Mouse (Mus musculus): ENCODE results near the gene Samd14.

Gene Samd14

DNA sequence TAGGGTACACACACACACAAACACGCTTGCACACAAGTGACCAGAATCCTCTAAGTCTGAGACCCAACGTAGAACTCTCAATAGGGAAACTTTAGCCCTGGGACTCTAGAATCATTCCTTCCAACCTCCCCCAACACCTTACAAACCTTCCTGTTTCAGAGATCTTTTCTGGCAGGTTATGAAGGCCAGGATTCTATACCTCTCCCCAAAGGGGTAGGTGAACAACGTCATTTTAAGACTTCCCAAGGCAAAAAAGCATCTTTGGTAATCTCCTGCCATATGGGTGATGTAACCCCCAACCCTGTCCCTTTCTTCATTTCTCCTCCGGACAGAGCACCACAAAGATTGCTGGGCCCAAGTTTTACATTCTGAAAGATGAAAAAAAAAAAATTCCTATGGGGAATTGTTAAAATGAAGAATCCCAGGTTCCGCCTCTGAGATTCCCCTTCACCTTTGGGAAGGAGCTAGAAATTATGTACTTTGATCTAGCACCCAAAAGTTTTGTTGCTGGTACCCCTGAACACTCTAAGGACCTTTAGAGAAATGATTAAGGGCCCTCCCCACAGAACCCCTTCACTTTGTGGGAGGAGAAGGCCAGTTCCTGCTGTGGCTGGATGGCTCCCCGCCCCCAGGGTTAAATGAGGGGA, 19.5 kb upstream of the Samd14 start:
- no peak for DNase-seq (ENCODE audit: low read depth)

DNA sequence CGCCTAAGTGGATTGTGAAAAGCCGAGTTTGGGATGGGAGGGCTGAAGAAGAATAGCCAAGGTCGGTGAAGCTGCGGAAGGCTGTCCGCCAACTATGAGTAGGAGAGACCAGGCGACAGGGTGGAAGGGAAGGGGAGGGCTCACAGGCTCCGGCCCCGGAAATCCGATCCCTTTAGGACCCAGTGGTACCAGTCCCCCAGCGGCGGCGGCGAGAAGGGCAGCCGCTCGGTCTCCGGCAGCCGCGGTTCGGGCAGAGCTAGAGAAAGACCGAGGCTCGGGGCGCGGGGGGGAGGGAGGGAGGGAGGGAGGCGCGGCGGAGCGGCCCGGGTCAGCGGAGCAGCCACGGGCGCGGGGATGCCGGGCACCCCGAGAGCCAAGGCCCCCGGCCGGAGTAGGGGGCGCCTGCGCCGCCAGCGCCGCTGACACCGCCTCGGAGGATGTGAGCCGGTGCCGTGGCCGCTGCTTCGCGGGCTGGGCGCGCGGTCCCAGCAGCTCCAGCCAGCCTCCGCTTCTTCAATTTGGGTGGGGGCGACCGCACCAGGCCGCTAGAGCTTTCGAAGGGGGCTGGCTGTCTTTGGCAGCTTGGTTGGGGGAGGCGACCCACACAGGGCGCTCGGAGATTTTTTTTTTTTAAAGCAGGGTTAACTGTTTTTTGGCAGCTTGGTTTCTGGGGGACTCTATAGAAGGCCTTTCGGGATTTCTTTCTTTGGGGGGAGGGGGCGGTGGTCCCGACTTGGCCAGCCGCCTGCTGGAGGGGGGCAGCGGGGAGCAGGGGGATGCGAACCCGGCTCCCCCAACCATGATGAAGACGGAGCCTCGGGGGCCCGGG, 18.7 kb upstream of the Samd14 start, which contains the start of gene Ppp1r9b:
Gene Ppp1r9b (plus strand): TSS at position 287 of the 829 bp plus-strand sequence.
- peak; percentile 85 for DNase-seq (ENCODE audit: low read depth)

DNA sequence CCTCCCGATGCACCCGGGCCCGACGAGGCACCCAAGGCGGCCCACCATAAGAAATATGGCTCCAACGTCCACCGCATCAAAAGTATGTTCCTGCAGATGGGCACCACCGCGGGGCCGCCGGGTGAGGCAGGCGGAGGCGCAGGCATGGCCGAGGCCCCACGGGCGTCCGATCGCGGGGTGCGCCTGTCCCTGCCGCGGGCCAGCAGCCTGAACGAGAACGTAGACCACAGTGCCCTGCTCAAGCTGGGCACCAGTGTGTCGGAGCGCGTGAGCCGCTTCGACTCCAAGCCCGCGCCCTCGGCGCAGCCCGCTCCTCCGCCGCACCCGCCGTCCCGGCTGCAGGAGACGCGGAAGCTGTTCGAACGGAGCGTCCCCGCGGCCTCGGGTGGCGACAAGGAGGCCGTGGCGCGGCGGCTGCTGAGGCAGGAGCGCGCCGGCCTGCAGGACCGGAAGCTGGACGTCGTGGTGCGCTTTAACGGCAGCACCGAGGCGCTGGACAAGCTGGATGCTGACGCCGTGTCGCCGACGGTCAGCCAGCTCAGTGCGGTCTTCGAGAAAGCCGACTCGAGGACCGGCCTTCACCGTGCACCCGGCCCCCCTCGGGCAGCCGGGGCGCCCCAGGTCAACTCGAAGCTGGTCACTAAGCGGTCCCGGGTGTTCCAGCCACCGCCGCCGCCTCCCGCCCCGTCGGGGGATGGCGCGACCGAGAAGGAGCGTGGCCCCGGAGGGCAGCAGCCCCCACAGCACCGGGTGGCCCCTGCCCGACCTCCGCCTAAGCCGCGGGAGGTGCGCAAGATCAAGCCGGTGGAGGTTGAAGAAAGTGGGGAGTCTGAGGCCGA, 17.8 kb upstream of the Samd14 start:
- no peak for DNase-seq (ENCODE audit: low read depth)

DNA sequence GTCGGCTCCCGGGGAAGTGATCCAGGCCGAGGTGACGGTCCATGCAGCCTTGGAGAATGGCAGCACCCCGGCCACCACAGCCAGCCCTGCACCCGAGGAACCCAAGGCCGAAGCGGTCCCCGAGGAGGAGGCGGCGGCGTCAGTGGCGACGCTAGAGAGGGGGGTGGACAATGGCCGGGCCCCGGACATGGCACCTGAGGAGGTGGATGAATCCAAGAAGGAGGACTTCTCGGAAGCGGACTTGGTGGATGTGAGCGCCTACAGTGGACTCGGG, 17.3 kb upstream of the Samd14 start:
- no peak for DNase-seq (ENCODE audit: low read depth)

DNA sequence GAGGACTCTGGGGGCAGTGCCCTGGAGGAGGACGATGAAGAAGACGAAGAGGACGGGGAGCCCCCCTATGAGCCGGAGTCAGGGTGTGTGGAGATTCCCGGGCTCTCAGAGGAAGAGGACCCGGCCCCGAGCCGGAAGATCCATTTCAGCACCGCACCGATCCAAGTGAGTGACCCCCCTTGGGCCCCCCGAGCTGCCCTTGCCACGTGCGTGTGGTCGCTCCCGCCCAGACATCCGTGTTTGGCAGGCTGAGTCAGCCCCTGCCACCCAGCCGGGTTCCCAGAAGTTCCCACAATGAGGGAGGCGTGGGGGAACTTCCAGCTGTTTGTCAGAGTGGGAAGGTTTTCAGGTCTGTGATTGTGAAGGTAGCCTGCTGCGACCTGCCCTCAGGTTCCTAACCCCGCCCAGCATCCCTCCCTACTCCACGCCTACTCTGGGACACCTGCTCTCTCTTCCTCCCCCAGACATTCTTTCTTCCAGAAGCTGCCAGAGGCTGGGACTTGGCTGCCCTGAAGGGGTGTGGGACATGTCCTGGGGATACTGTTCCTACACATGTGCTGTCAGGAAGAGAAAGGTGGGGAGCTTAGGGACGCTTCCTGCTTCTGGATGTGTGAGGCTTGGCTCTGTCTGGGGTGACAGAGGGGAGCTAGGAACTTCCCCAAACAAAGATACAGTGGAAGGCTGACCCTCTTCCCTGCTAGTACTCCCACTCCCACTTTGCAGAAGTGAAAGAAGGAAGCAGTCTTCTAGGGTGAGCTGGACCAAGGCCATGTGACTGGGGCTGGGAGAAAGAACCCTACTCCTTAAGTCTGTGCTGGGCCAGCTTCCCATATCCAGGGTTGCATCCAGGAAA, 16.7 kb upstream of the Samd14 start:
- no peak for DNase-seq (ENCODE audit: low read depth)

DNA sequence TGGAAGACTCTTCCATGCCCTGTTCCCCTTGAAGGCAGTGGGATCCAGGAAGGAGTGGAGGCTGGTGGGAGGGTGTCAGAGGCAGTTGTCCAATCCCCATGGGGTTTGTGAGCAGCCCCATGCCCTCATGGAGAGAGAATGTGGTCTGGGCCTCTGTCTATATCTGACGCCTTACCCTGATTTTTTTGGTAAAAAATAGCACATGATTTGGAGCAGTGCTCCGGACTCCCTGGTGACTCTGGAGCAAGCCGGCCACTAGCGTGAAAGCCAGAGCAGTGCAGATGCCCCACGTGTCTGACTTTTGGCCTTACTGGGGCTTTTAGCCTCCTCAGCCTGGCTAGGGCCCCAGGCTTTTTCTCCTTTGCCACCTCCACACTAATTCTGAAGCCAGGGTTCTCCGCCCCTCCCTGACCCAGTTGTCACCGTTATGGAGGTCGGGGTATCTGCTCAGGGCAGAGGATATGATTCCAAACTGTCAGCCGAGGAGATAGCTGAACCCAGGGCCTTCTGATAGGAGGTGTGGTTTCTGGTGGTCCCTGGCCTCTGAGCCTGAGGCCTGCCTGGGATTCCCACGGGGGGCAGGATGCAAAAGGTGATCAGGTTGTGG, 15.4 kb upstream of the Samd14 start:
- DNase-seq (ENCODE audit: low read depth): no peak

DNA sequence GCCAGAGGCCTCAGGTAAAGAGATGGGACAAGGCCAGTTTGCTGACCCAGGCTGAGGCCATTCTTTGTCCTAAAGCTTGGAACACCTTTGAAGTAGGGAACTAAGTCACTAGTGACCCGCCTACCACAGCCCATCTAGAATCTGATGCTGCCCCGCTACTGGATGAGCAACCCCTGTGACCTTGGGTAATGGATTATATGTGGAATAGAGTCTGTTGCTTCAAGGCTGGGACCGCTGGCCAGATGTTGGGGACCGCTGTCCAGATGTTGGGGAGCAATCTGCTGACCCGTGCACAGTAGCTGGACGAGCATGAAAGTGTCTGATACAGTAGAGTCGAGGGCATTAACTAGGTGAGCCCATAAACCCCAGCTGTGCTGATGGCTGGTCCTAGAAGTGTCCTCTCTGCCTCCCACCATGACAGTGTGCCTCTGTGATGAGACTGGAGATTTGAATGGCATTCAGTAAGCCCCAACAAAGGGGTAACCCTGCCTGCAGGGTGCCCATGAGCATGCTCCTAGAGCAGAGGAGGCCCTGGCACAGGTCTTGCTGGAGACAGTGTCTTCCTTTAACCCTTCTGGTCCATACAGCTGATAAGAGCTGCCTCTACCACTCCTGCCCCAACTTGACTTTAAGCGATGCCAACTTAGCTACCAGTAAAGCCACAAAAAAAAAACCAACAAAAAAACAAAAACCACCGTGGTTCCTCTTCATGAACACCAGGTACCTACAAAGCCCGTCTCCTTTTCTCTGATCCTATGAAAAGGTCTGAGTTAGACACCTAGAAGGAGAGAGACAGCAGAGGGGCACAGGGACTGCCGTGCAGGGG, 14.5 kb upstream of the Samd14 start:
- DNase-seq (ENCODE audit: low read depth): no peak

DNA sequence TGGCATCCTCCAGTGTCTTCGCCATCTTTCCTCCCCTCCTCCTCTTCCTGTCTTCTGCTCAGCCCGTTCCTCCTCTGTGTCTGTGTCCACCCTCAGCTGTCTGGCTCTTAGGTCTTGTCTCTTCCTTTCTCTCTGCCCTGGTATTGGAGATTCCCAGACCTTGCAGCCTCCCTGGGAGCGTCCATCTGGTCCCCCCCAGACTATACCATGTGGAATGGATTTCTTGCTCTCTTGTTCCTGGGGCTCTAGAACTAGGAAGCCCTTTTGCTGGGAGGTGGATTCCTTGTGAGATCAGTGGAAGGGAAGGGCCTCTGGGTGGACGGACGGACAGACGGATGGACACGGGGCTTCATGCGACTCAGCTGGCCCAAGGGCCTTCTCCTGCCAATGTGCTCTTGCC, 13.6 kb upstream of the Samd14 start:
- DNase-seq (ENCODE audit: low read depth): no peak

DNA sequence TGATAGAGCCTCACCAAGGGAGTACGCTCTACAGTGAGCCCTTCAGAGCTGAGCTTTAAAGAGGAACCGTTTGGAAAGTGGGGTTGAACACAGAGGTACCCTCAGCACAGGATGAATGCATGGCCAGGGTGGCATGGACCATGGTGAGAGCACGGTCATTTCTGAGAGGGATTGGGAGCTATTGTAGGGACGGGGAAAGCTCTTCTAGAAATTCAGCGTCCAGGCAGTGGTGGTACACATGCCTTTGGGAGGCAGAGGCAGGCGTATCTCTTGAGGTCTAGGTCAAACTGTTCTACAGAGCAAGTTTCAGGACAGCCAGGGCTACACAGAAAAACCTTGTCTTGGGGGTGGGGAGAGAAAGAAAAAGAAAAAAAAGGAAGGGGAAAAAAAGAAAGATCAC, 12.7 kb upstream of the Samd14 start:
- no peak for DNase-seq (ENCODE audit: low read depth)

DNA sequence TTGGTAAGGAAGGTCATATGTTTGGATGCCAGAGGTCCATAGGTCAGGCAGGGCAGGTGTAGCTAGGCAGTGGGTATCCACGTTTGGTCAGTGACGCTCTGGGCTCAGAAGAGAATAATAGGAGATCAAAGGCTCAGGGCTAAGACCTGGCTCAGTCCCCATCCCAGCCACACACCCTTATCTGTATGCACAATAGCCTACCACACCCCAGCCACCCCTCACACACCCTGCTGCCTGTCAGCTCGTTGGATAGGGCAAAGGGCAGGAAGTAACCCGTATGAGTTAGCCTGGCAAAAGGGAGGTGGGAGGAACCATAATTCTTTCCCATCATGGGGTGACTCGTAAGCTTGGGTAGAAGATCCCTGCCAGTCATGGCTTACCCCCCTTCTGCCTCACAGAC, 12.1 kb upstream of the Samd14 start:
- peak; percentile 72 for DNase-seq (ENCODE audit: low read depth)

DNA sequence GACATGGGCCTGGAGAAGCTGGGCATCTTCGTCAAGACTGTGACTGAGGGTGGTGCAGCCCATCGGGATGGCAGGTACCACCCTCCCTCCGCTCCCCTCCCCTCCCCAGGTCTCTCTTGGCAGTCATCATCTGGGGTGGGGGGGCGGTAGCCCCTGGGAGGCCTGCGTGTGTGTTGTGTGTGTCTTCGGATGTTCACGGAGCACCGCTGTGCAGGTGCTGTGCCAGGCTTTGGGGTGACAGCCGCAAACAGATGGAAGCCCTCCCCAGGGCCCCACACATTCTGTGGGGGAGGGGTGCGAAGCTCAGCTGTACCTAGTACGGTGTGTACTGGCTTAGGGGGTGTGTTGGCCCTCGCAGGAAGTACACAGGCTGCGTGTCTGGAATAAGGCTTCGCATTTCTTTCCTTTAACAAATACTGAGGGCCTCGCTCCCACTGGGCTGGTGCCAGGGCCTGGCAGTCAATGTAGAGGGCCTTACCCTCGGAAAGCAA, 11.6 kb upstream of the Samd14 start:
- DNase-seq (ENCODE audit: low read depth): no peak

DNA sequence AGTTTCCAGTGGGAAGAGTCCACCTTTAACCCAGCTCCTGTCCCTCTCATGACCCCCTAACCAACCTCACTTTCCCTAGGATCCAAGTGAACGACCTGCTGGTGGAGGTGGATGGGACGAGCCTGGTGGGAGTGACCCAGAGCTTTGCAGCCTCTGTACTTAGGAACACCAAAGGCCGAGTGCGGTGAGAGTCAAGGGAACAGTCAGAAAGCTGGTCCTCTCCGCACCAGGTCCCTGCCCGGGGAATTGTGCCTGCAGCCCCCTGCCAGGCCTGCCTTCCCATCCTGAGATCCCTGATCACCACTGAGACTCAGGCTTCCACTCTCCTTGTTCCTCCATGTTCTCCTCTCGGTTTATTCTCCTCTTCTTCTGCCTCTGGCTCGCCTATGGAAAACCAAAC, 9.6 kb upstream of the Samd14 start:
- DNase-seq (ENCODE audit: low read depth): no peak

DNA sequence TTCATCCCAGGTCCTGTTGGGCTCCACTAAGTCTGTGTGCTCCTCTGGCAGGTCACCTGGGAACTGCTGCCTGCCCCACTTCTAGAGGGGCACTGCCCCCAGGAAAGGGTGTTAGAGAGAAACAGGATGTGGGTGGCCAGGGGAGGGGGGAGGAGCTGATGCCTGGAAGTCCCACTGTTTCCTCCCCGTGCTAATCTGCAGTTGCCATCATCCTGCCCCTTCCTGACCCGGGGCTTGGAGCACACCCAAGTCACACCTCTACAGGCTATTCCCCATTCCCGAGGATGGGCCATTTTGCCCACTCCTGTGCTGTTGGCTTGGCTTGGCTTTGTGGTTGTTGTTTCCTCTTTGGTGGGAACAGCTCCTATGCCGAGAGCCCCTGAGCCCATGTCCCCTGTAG, 9.1 kb upstream of the Samd14 start:
- DNase-seq (ENCODE audit: low read depth): no peak

DNA sequence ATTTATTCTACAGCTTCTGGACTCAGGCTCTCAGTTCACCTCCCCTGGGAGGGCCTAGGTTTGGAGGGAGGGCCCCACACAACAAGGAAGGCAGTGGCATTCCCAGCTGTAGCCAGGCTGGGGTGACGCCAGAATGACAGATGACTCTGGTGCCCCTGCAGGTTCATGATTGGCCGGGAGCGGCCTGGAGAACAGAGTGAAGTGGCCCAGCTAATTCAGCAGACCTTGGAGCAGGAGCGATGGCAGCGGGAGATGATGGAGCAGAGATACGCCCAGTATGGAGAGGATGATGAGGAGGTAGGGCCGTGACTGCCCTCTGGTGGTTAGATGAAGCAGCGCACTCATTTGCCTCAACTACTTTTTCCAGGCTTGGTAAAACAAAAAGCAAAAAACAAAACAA, 8.6 kb upstream of the Samd14 start:
- no peak for DNase-seq (ENCODE audit: low read depth)

DNA sequence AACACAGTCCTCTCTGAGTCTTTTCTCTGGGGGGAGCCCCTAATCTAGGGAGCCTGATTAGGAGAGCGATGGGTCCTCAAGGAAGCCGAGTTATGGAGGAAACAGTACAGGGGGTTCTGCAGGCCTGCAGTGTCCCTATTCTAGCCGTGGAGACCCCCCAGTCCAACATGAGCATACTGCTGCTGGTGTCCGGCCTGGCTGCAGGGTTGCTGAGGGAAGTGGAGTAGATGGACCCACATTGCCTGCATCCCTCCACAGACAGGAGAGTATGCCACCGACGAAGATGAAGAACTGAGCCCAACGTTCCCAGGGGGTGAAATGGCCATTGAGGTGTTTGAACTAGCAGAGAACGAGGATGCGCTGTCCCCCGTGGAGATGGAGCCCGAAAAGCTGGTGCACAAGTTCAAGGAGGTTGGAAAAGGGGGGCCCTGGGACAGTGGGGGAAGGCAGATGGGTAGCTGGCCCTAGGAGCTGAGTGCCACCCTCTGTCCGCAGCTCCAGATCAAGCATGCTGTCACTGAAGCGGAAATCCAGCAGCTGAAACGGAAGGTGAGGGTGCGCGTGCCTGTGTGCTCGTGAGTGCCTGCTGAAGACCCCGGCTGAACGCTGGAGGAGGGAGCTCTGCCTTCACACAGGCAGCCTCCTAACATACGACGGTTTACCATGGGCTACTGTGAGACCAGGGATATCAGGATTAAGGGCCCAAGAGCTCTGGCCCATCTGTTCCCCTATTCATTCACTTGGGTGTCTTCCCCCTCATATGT, 7.9 kb upstream of the Samd14 start:
- DNase-seq (ENCODE audit: low read depth): no peak

DNA sequence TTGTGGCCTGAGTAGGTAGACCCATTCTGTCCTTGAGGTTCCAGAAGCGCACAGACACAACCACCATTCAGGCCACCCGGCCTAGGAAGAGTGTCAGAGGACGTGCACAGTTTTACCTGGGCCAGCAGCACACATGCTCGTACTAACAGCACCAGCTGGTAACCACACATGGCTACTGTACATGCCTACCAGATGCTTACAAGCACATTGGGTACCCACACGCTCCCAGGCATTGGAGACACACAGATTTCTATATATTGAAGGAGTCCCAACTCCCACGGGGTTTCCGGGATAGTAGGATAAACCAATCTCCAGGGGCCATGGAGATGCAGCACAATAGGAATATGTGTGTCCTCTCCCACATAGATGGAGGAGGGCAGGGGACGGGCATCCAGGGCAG, 7.0 kb upstream of the Samd14 start:
- DNase-seq (ENCODE audit: low read depth): no peak

DNA sequence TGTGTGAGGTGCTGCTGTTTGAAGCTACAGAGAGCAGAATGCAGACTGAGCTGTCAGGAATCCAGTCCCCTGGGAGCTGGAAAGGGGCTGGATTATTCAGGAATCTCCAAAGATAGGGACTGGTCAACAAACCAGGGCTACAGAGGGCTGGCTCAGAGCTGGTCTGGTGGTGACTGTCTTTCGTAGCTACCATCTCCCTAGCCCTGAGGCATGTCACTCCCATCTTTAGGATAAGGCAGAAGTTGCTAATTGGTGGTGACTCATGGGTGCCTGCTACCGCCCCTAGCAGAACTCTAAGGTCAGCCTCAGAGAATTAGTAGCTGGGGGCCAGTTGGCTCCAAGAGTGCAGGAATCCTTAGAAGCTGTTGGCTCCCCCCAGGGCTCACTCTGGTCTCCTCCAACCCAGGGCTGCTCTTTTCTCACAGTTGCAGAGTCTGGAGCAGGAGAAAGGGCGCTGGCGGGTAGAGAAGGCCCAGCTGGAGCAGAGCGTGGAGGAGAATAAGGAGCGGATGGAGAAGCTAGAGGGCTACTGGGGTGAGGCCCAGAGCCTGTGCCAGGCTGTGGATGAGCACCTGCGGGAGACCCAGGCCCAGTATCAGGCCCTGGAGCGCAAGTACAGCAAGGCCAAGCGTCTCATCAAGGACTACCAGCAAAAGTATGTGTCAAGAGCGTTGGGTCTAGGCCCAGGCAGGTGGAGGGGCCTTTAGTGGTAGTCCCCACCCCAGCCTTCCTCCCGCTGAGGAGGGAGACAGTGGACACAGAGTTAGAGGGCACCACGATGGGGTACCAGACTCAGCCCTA, 5.3 kb upstream of the Samd14 start:
- DNase-seq (ENCODE audit: low read depth): no peak

DNA sequence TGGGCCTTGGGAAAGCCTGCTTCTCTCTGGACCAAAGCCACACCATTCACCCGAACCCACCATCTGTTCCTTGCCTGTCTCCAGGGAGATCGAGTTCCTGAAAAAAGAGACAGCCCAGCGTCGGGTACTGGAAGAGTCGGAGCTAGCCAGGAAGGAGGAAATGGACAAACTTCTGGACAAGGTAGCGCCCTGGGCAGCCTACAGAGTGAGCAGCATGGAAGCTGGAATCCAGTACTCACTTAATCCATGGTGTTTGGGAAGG, 4.8 kb upstream of the Samd14 start:
- DNase-seq (ENCODE audit: low read depth): no peak

DNA sequence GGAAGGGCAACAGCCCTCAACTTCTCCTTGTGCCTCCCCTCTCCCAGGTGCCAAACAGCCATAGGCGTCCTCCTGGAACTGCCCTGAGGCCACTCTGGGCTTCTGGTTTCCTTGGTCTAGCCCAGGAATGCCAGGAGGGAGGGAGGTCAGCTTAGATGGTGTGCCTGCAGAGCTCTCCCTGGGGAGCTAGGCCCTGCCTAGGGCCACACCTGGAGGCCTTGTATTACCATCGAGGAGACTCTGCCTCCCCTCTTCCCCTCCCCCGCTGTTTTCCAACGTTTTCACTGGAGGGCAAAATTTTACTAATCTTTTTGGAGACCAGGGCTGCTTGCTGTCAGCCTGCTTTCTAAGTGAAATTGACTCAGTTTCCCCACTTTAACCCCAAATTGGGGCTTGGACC, 3.6 kb upstream of the Samd14 start:
- DNase-seq (ENCODE audit: low read depth): no peak

Measured in c-Kit-positive CD71-positive TER-119-negative erythroid progenitor cells, embryonic 14.5 days (primary cell).